8 mouse cellular contexts compared by ENCODE assay signal in genomic region chr19:38395701-38396632, GRCm38 (mm10). TPM values are rescaled to one million over a fixed set of nuclear protein-coding genes. Genes with fewer than 3 reads are reported as not detected.
DNase-seq lines count a peak whose midpoint lies in the region; ATAC-seq and TF ChIP-seq lines count a peak whose summit lies in the region.

Slc35g1 (plus strand) TSS chr19:38395980.

- WGBS in cerebellum, adult 2 months = under 1% methylated on average over 89 of the region's 90 CpGs
- under 1% methylated on average over 83 of the region's 90 CpGs for WGBS in forebrain, embryonic 16.5 days

- H3K4me2 ChIP-seq in forebrain, embryonic 16.5 days (ENCODE audit: low read length) = peak within 1 kb of the TSS; percentile 76

- H3K9ac ChIP-seq in forebrain, embryonic 16.5 days (replicated peaks; ENCODE audit: low read depth, low read length) = peak within 1 kb of the TSS; percentile 79

- H3K27ac ChIP-seq in cerebellum, adult 2 months (ENCODE audit: insufficient read depth, low read length) = peak within 1 kb of the TSS; percentile 70
- no peak within 1 kb of the TSS for H3K27ac ChIP-seq in forebrain, embryonic 16.5 days (ENCODE audit: low read length)

- peak; percentile 65 for DNase-seq in T-cell, adult 2 months (ENCODE audit: low spot score)
- DNase-seq in cerebellum, adult 2 months = peak; percentile 73 to 75
- peak; percentile 62 for DNase-seq in heart, postnatal 4 days
- peak; percentile 54 to 68 for DNase-seq in left cerebral cortex, adult 18-20 months (ENCODE audit: low spot score in 2 of 2)
- peak; percentile 47 to 72 for DNase-seq in lung, postnatal 4 days
- DNase-seq in right cerebral cortex, postnatal 10 days (ENCODE audit: low spot score in 2 of 2) = peak; percentile 48 to 65
- peak; percentile 55 for DNase-seq in urinary bladder, postnatal 25 days (ENCODE audit: low spot score)

- H3K4me1 ChIP-seq in cerebellum, adult 2 months (ENCODE audit: control insufficient read depth, insufficient read depth, low read length) = no peaks in the 10 kb centered on the region
- H3K4me1 ChIP-seq in forebrain, embryonic 16.5 days (replicated peaks; ENCODE audit: control insufficient read depth, insufficient read depth, low read length) = peaks cover 9% of the 10 kb centered on the region

- H3K27me3 ChIP-seq in cerebellum, adult 2 months (ENCODE audit: control insufficient read depth, insufficient read depth, low read length) = no peaks in the 10 kb centered on the region
- H3K27me3 ChIP-seq in forebrain, embryonic 16.5 days (replicated peaks; ENCODE audit: control insufficient read depth, insufficient read depth, low read length) = no peaks in the 10 kb centered on the region

- no peaks in the 10 kb centered on the region for H3K36me3 ChIP-seq in forebrain, embryonic 16.5 days (ENCODE audit: control insufficient read depth, insufficient read depth)

- peak; percentile 92 for ATAC-seq in forebrain, embryonic 16.5 days

- H3K9me3 ChIP-seq in forebrain, embryonic 16.5 days (ENCODE audit: control insufficient read depth, low read length) = no peaks in the 10 kb centered on the region

- peak within 1 kb of the TSS; percentile 98 for H3K4me3 ChIP-seq in cerebellum, adult 2 months (replicated peaks; ENCODE audit: insufficient read depth, low read depth, low read length)
- H3K4me3 ChIP-seq in forebrain, embryonic 16.5 days (replicated peaks; ENCODE audit: low read length) = peak within 1 kb of the TSS; percentile 79

- no peak for TF ChIP-seq POLR2A in cerebellum, adult 2 months (IDR thresholded peaks at IDR 0.05; ENCODE audit: borderline replicate concordance, insufficient read depth, low read length)

- no peak for TF ChIP-seq CTCF in cerebellum, adult 2 months (IDR thresholded peaks at IDR 0.05; ENCODE audit: borderline replicate concordance, insufficient read depth, low read depth, low read length)

RNA-seq across cellular contexts. Expression of gene Slc35g1, which starts in this region (rescaled TPM):
- 2.0 and 2.5 TPM in 2 replicates for polyA plus RNA-seq in cerebellum, adult 2 months (2012; rRNA removed)
- polyA plus RNA-seq in forebrain, embryonic 16.5 days (2015; fragmentation: Nextera tagmentation; extraction: Ambion mirVana) = 1.3 and 1.6 TPM in 2 replicates
- total RNA-seq in heart, postnatal 4 days (2021) = 1 to 10 TPM; 1.9 to 2.0 TPM
- 1 to 10 TPM; 1.5 to 2.0 TPM for total RNA-seq in left cerebral cortex, adult 18-20 months (2021)
